Mouse (Mus musculus): Measurements from ENCODE around the gene Creb3l2. TPM values are rescaled to one million over a fixed set of nuclear protein-coding genes. Genes with fewer than 3 reads are reported as not detected.

Creb3l2 gene
- polyA plus RNA-seq, 1 experiment = 6.8 TPM

DNA sequence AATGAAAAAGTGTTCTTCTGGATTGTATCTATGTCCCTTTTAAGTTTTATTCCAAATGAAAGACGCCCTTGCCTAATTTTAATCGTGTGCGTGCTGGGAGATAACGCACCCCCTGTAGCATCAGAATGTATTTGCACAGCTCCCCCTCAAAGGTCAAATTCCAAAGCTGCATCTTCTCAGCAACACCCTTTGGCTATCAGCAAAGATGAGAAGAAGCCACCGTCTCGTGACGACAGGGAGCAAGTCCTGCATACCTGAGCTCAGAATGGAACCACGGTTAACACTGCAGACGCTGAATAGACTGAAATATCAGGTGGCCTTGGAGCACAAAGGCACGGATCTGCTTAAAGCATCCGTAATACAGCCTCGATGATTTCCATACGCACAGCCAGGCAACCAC lies 73.7 kb downstream of the Creb3l2 start:
- no peak for DNase-seq (ENCODE audit: low read depth in 1 of 2, low spot score in 2 of 2)
- Histone ChIP-seq H3K36me3 (ENCODE audit: control insufficient read depth, insufficient read depth, low read length) (no peaks in the 10 kb centered on the region), H3K4me1 (ENCODE audit: control insufficient read depth, insufficient read depth, insufficient read length) (no peaks in the 10 kb centered on the region), H3K27me3 (ENCODE audit: control insufficient read depth, insufficient read depth, low read length) (no peaks in the 10 kb centered on the region), H3K4me3 (ENCODE audit: extremely low read depth, insufficient read depth, insufficient read length) (no peak overlapping the region), H3K27ac (ENCODE audit: insufficient read depth, low read length) (no peak overlapping the region)
- WGBS = 96% methylated on average over 13 of the region's 13 CpGs
- TF ChIP-seq CTCF (IDR thresholded peaks at IDR 0.05; ENCODE audit: extremely low read depth, insufficient read depth, insufficient read length, insufficient replicate concordance) = no peak
- no peak for TF ChIP-seq POLR2A (IDR thresholded peaks at IDR 0.05; ENCODE audit: low read depth, low read length)

DNA sequence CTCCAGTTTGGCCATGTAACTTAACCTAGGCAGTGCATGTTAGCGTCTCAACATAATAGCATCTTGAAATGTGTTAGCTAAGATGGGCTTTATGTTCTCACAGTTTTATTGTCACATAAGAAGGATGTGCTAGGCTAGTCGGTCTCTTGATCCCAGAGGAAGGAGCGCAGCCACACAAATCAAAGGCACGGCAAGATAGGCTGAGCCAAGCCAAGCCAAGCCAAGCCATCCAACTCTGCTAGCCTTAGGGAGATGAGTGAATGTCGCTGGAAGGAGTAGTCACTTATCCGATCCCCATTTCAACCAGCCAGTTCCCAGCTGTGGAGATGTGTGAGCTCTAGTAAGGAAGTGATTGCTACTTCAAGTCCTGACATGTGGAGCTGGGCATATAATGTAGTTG lies 75.0 kb downstream of the Creb3l2 start:
- H3K4me1 ChIP-seq (ENCODE audit: control insufficient read depth, insufficient read depth, insufficient read length) = no peaks in the 10 kb centered on the region
- TF ChIP-seq CTCF (IDR thresholded peaks at IDR 0.05; ENCODE audit: extremely low read depth, insufficient read depth, insufficient read length, insufficient replicate concordance) (no peak), POLR2A (IDR thresholded peaks at IDR 0.05; ENCODE audit: low read depth, low read length) (no peak)
- WGBS = 94% methylated on average over 6 of the region's 6 CpGs
- H3K27ac ChIP-seq (ENCODE audit: insufficient read depth, low read length) = no peak overlapping the region
- H3K4me3 ChIP-seq (ENCODE audit: extremely low read depth, insufficient read depth, insufficient read length) = no peak overlapping the region
- no peaks in the 10 kb centered on the region for H3K27me3 ChIP-seq (ENCODE audit: control insufficient read depth, insufficient read depth, low read length)
- DNase-seq (ENCODE audit: low read depth in 1 of 2, low spot score in 2 of 2) = no peak
- H3K36me3 ChIP-seq (ENCODE audit: control insufficient read depth, insufficient read depth, low read length) = no peaks in the 10 kb centered on the region

GRCm38 (mm10) chr6:37365179-37365578 lies 76.8 kb downstream of the Creb3l2 start:
- WGBS = 82% methylated on average over 11 of the region's 11 CpGs
- Histone ChIP-seq H3K36me3 (ENCODE audit: control insufficient read depth, insufficient read depth, low read length) (no peaks in the 10 kb centered on the region), H3K4me1 (ENCODE audit: control insufficient read depth, insufficient read depth, insufficient read length) (no peaks in the 10 kb centered on the region), H3K27me3 (ENCODE audit: control insufficient read depth, insufficient read depth, low read length) (no peaks in the 10 kb centered on the region), H3K4me3 (ENCODE audit: extremely low read depth, insufficient read depth, insufficient read length) (no peak overlapping the region), H3K27ac (ENCODE audit: insufficient read depth, low read length) (no peak overlapping the region)
- TF ChIP-seq CTCF (IDR thresholded peaks at IDR 0.05; ENCODE audit: extremely low read depth, insufficient read depth, insufficient read length, insufficient replicate concordance) (no peak), POLR2A (IDR thresholded peaks at IDR 0.05; ENCODE audit: low read depth, low read length) (no peak)
- no peak for DNase-seq (ENCODE audit: low read depth in 1 of 2, low spot score in 2 of 2)

- no peaks in the 10 kb centered on the region for H3K4me1 ChIP-seq (ENCODE audit: control insufficient read depth, insufficient read depth, insufficient read length)
- no peak for TF ChIP-seq POLR2A (IDR thresholded peaks at IDR 0.05; ENCODE audit: low read depth, low read length)
- no peak for TF ChIP-seq CTCF (IDR thresholded peaks at IDR 0.05; ENCODE audit: extremely low read depth, insufficient read depth, insufficient read length, insufficient replicate concordance)
- H3K36me3 ChIP-seq (ENCODE audit: control insufficient read depth, insufficient read depth, low read length) = no peaks in the 10 kb centered on the region
- DNase-seq (ENCODE audit: low read depth in 1 of 2, low spot score in 2 of 2) = no peak
- no peaks in the 10 kb centered on the region for H3K27me3 ChIP-seq (ENCODE audit: control insufficient read depth, insufficient read depth, low read length)
- no peak overlapping the region for H3K27ac ChIP-seq (ENCODE audit: insufficient read depth, low read length)
- WGBS = 95% methylated on average over 8 of the region's 8 CpGs
- no peak overlapping the region for H3K4me3 ChIP-seq (ENCODE audit: extremely low read depth, insufficient read depth, insufficient read length)
These were observed 77.6 kb downstream of the Creb3l2 start for GRCm38 (mm10) chr6:37364361-37364760.

DNA sequence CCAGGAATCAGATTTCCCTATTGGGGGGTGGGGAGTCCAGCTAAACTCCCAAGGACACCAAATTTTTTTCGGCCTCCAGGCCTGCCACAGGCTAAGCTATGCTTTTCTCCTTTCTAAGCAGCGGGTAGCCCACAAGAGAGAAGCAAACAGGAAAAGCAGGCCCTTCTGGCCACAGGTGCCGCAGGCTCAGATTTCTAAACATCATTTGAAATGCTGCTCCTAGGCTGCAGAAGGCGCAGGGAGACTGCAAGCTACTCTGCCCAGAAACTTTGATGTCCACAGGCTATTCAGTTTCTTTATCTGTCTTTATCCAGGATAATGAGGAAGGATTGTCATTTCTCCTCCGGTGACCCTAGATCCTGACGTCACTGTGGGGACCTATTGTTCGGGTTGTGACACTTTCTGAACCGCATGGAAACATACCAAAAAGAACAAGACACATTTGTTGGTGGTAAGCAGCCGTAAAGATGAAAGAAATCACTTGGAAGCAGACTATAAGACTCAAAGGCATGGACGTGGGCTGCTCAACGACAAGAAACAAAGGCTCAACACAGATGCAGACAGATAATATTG lies 81.0 kb downstream of the Creb3l2 start:
- TF ChIP-seq POLR2A (IDR thresholded peaks at IDR 0.05; ENCODE audit: low read depth, low read length) = no peak
- no peak for TF ChIP-seq CTCF (IDR thresholded peaks at IDR 0.05; ENCODE audit: extremely low read depth, insufficient read depth, insufficient read length, insufficient replicate concordance)
- WGBS = 83% methylated on average over 11 of the region's 11 CpGs
- no peaks in the 10 kb centered on the region for H3K27me3 ChIP-seq (ENCODE audit: control insufficient read depth, insufficient read depth, low read length)
- DNase-seq (ENCODE audit: low read depth in 1 of 2, low spot score in 2 of 2) = no peak
- H3K36me3 ChIP-seq (ENCODE audit: control insufficient read depth, insufficient read depth, low read length) = peaks cover 2% of the 10 kb centered on the region; the same call in 1 of the 2 replicates
- no peak overlapping the region for H3K4me3 ChIP-seq (ENCODE audit: extremely low read depth, insufficient read depth, insufficient read length)
- H3K4me1 ChIP-seq (ENCODE audit: control insufficient read depth, insufficient read depth, insufficient read length) = no peaks in the 10 kb centered on the region
- no peak overlapping the region for H3K27ac ChIP-seq (ENCODE audit: insufficient read depth, low read length)

GRCm38 (mm10) chr6:37354449-37355179 lies 87.3 kb downstream of the Creb3l2 start:
- TF ChIP-seq CTCF (IDR thresholded peaks at IDR 0.05; ENCODE audit: extremely low read depth, insufficient read depth, insufficient read length, insufficient replicate concordance) (peak; percentile 90; the same call in 1 of the 2 replicates), POLR2A (IDR thresholded peaks at IDR 0.05; ENCODE audit: low read depth, low read length) (no peak)
- Histone ChIP-seq H3K27me3 (ENCODE audit: control insufficient read depth, insufficient read depth, low read length) (no peaks in the 10 kb centered on the region), H3K4me1 (ENCODE audit: control insufficient read depth, insufficient read depth, insufficient read length) (no peaks in the 10 kb centered on the region), H3K36me3 (ENCODE audit: control insufficient read depth, insufficient read depth, low read length) (peaks cover 2% of the 10 kb centered on the region; the same call in 1 of the 2 replicates), H3K4me3 (ENCODE audit: extremely low read depth, insufficient read depth, insufficient read length) (no peak overlapping the region), H3K27ac (ENCODE audit: insufficient read depth, low read length) (no peak overlapping the region)
- DNase-seq (ENCODE audit: low read depth in 1 of 2, low spot score in 2 of 2) = peak; percentile 3 to 50
- 44% methylated on average over 17 of the region's 17 CpGs for WGBS

DNA sequence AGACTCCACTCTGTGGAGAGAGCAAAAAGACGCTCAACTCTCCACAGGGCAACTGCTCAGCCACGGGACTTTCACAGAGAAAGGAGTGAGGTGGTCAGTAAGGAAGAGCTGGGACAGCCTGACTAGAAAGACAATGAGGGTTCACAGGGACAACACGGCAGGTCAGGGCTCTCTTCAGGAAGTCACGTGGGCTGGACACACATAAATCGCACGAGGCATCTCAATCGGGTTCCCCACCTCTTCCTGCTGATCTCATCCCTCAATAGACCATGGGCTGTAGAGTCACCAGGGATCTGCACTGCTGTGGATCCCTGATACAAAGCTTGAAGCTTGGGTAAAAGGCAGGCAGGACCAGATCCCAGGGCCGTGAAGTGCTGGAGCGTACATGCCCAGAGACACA lies 88.3 kb downstream of the Creb3l2 start:
- H3K4me1 ChIP-seq (ENCODE audit: control insufficient read depth, insufficient read depth, insufficient read length) = no peaks in the 10 kb centered on the region
- no peak for DNase-seq (ENCODE audit: low read depth in 1 of 2, low spot score in 2 of 2)
- H3K27me3 ChIP-seq (ENCODE audit: control insufficient read depth, insufficient read depth, low read length) = no peaks in the 10 kb centered on the region
- H3K27ac ChIP-seq (ENCODE audit: insufficient read depth, low read length) = no peak overlapping the region
- TF ChIP-seq POLR2A (IDR thresholded peaks at IDR 0.05; ENCODE audit: low read depth, low read length) = no peak
- no peak for TF ChIP-seq CTCF (IDR thresholded peaks at IDR 0.05; ENCODE audit: extremely low read depth, insufficient read depth, insufficient read length, insufficient replicate concordance)
- 76% methylated on average over 9 of the region's 9 CpGs for WGBS
- H3K36me3 ChIP-seq (ENCODE audit: control insufficient read depth, insufficient read depth, low read length) = peaks cover 2% of the 10 kb centered on the region; the same call in 1 of the 2 replicates
- H3K4me3 ChIP-seq (ENCODE audit: extremely low read depth, insufficient read depth, insufficient read length) = no peak overlapping the region
